Mouse (Mus musculus): Measurements from ENCODE around the gene Ebna1bp2. TPM values are rescaled to one million over a fixed set of nuclear protein-coding genes. Genes with fewer than 3 reads are reported as not detected.

The Ebna1bp2 gene
- polyA plus RNA-seq, 1 experiment from 2014 or later = 191 TPM

DNA sequence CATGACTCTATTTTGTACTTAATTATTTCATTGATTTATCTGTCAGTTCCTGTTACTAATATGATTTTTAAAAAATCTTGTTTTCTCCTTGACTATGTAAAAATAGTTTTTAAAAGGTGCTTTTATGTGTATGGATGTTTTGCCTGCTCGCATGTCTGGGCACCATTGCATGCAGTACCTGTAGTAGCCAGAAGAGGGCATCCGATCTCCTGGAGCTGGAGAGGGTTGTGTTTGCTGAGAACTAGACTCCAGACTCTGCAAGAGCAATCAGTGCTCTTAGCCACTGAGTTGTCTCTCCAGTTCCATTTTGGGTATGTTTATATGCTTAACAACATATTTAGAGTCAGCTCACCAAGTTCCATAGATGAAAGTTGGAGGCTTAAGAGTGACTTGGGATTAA, 24.6 kb downstream of the Ebna1bp2 start:
- ATAC-seq (replicated peaks; ENCODE audit: insufficient number of reproducible peaks, low FRiP score, low TSS enrichment, low read depth) (no peak), DNase-seq (ENCODE audit: low spot score) (peak; percentile 70)
- Histone ChIP-seq H3K36me3 (replicated peaks; ENCODE audit: control insufficient read depth, insufficient read depth, low read depth, low read length) (no peaks in the 10 kb centered on the region), H3K27me3 (ENCODE audit: control insufficient read depth, insufficient read depth, low read length) (no peaks in the 10 kb centered on the region), H3K4me2 (ENCODE audit: low read depth, low read length) (no peak overlapping the region), H3K27ac (replicated peaks; ENCODE audit: low read depth, low read length) (no peak overlapping the region), H3K4me1 (ENCODE audit: control insufficient read depth, insufficient read depth, low read length) (no peaks in the 10 kb centered on the region), H3K9ac (replicated peaks; ENCODE audit: low read length) (no peak overlapping the region), H3K4me3 (ENCODE audit: low read depth, low read length) (no peak overlapping the region), H3K9me3 (replicated peaks; ENCODE audit: control insufficient read depth, low read length) (no peaks in the 10 kb centered on the region)
- WGBS = 10% methylated on average over 2 of the region's 2 CpGs

- DNase-seq (ENCODE audit: low spot score) (no peak), ATAC-seq (replicated peaks; ENCODE audit: insufficient number of reproducible peaks, low FRiP score, low TSS enrichment, low read depth) (no peak)
- H3K27me3 ChIP-seq (ENCODE audit: control insufficient read depth, insufficient read depth, low read length) = no peaks in the 10 kb centered on the region
- H3K9ac ChIP-seq (replicated peaks; ENCODE audit: low read length) = no peak within 1 kb of the TSS
- no peaks in the 10 kb centered on the region for H3K36me3 ChIP-seq (replicated peaks; ENCODE audit: control insufficient read depth, insufficient read depth, low read depth, low read length)
- H3K27ac ChIP-seq (replicated peaks; ENCODE audit: low read depth, low read length) = no peak within 1 kb of the TSS
- no peaks in the 10 kb centered on the region for H3K4me1 ChIP-seq (ENCODE audit: control insufficient read depth, insufficient read depth, low read length)
- H3K4me2 ChIP-seq (ENCODE audit: low read depth, low read length) = no peak within 1 kb of the TSS
- no peaks in the 10 kb centered on the region for H3K9me3 ChIP-seq (replicated peaks; ENCODE audit: control insufficient read depth, low read length)
- no peak within 1 kb of the TSS for H3K4me3 ChIP-seq (ENCODE audit: low read depth, low read length)
Observed at GRCm38 (mm10) chr4:118658652-118659051, 38.1 kb downstream of the Ebna1bp2 start, which contains the start of gene Olfr62. Gene Olfr62, plus strand, starts transcription at chr4:118658952.

Other genes starting within 250 kb of the Ebna1bp2 start
- 6.8 and 7.0 TPM in 2 replicates for gene Szt2, start 211.5 kb upstream of the Ebna1bp2 start, polyA plus RNA-seq (2014; fragmentation: Nextera tagmentation; extraction: Ambion mirVana)
- gene Med8, start 211.5 kb upstream of the Ebna1bp2 start, polyA plus RNA-seq (2014; fragmentation: Nextera tagmentation; extraction: Ambion mirVana) = 141 and 167 TPM in 2 replicates
- 38.6 and 43.5 TPM in 2 replicates for gene Elovl1, start 192.7 kb upstream of the Ebna1bp2 start, polyA plus RNA-seq (2014; fragmentation: Nextera tagmentation; extraction: Ambion mirVana)
- gene Cdc20, start 183.4 kb upstream of the Ebna1bp2 start, polyA plus RNA-seq (2014; fragmentation: Nextera tagmentation; extraction: Ambion mirVana) = 298 and 317 TPM in 2 replicates
- gene Mpl, start 163.3 kb upstream of the Ebna1bp2 start, polyA plus RNA-seq (2014; fragmentation: Nextera tagmentation; extraction: Ambion mirVana) = 1.2 and 1.4 TPM in 2 replicates
- gene Tie1, start 130.7 kb upstream of the Ebna1bp2 start, polyA plus RNA-seq (2014; fragmentation: Nextera tagmentation; extraction: Ambion mirVana) = 8.9 and 11.8 TPM in 2 replicates
- 2.5 and 3.1 TPM in 2 replicates for gene 2610528J11Rik, start 93.8 kb upstream of the Ebna1bp2 start, polyA plus RNA-seq (2014; fragmentation: Nextera tagmentation; extraction: Ambion mirVana)
- 0.90 and 1.4 TPM in 2 replicates for gene Tmem125, start 76.8 kb upstream of the Ebna1bp2 start, polyA plus RNA-seq (2014; fragmentation: Nextera tagmentation; extraction: Ambion mirVana)
- 0.42 and 0.79 TPM in 2 replicates for gene Cfap57, start within 50 bp of the Ebna1bp2 start, polyA plus RNA-seq (2014; fragmentation: Nextera tagmentation; extraction: Ambion mirVana)
- not detected in 2 replicates for gene Olfr62, start 38.2 kb downstream of the Ebna1bp2 start, polyA plus RNA-seq (2014; fragmentation: Nextera tagmentation; extraction: Ambion mirVana)
- 0.33 TPM in 1 of 2 replicates, not detected in the other for gene Olfr1342, start 72.0 kb downstream of the Ebna1bp2 start, polyA plus RNA-seq (2014; fragmentation: Nextera tagmentation; extraction: Ambion mirVana)
- 0.08 TPM in 2 replicates for gene Olfr1341, start 82.7 kb downstream of the Ebna1bp2 start, polyA plus RNA-seq (2014; fragmentation: Nextera tagmentation; extraction: Ambion mirVana)
- gene Olfr1340, start 99.3 kb downstream of the Ebna1bp2 start, polyA plus RNA-seq (2014; fragmentation: Nextera tagmentation; extraction: Ambion mirVana) = not detected in 2 replicates
- not detected in 2 replicates for gene Olfr1339, start 111.4 kb downstream of the Ebna1bp2 start, polyA plus RNA-seq (2014; fragmentation: Nextera tagmentation; extraction: Ambion mirVana)
- not detected in 2 replicates for gene Olfr1338, start 137.9 kb downstream of the Ebna1bp2 start, polyA plus RNA-seq (2014; fragmentation: Nextera tagmentation; extraction: Ambion mirVana)
- not detected in 2 replicates for gene Olfr1337, start 161.8 kb downstream of the Ebna1bp2 start, polyA plus RNA-seq (2014; fragmentation: Nextera tagmentation; extraction: Ambion mirVana)
- gene Olfr1335, start 189.1 kb downstream of the Ebna1bp2 start, polyA plus RNA-seq (2014; fragmentation: Nextera tagmentation; extraction: Ambion mirVana) = not detected in 2 replicates
- not detected in 2 replicates for gene Olfr1333, start 215.5 kb downstream of the Ebna1bp2 start, polyA plus RNA-seq (2014; fragmentation: Nextera tagmentation; extraction: Ambion mirVana)
- not detected in 2 replicates for gene Olfr1331, start 243.8 kb downstream of the Ebna1bp2 start, polyA plus RNA-seq (2014; fragmentation: Nextera tagmentation; extraction: Ambion mirVana)